Mouse (Mus musculus): ENCODE data around the gene Olfr1128.
"Not testable (repeated sequence)": the region's sequence is repeated elsewhere in the genome, so short reads cannot be mapped to it uniquely, and the experiment has no call there.

GRCm38 (mm10) chr2:87496993-87497392 is 48.3 kb downstream of the Olfr1128 start, which contains the start of gene Pramel7:
- TF ChIP-seq CTCF (IDR thresholded peaks at IDR 0.05; ENCODE audit: extremely low read depth, insufficient read length, insufficient replicate concordance, low read depth, low read length); POLR2A (IDR thresholded peaks at IDR 0.05; ENCODE audit: low read depth, low read length): not testable (repeated sequence)
